Comparison of ENCODE assay signal across 7 mouse cellular contexts in genomic region chr4:56864417-56865001, GRCm38 (mm10). TPM values are rescaled to one million over a fixed set of nuclear protein-coding genes. Genes with fewer than 3 reads are reported as not detected.
DNase-seq lines count a peak whose midpoint lies in the region; ATAC-seq and TF ChIP-seq lines count a peak whose summit lies in the region.

No protein-coding gene starts in this region.

- 0% methylated on average over 49 of the region's 49 CpGs for WGBS in heart, embryonic 15.5 days
- WGBS in lung, embryonic 14.5 days = under 1% methylated on average over 49 of the region's 49 CpGs

- no peak for TF ChIP-seq EP300 in ES-Bruce4 (IDR thresholded peaks at IDR 0.05; ENCODE audit: insufficient read depth, low read depth, low read length)

- no peak for TF ChIP-seq POLR2A in ES-Bruce4 (IDR thresholded peaks at IDR 0.05; ENCODE audit: insufficient read depth, low read length)

- H3K79me3 ChIP-seq in C2C12 (ENCODE audit: low read depth) = peaks cover 35% of the 10 kb centered on the region

- TF ChIP-seq CTCF in C2C12 (IDR thresholded peaks at IDR 0.05; ENCODE audit: control insufficient read depth, insufficient read depth, insufficient read length) (no peak), ES-Bruce4 (IDR thresholded peaks at IDR 0.05; ENCODE audit: low read depth, low read length) (no peak)
- peak; percentile 28; the same call in 1 of the 2 replicates for TF ChIP-seq CTCF in layer of hippocampus, adult 2 months (conservative IDR thresholded peaks at IDR 0.05)
- TF ChIP-seq CTCF in lung, embryonic 14.5 days (IDR thresholded peaks at IDR 0.05; ENCODE audit: low read depth) = no peak

- no peak overlapping the region; the same call in 1 of the 2 replicates for H3K27ac ChIP-seq in ES-Bruce4 (ENCODE audit: insufficient read depth, low read length)
- peak overlapping the region; percentile 93 for H3K27ac ChIP-seq in heart, embryonic 15.5 days
- peak overlapping the region; percentile 92 for H3K27ac ChIP-seq in layer of hippocampus, adult 2 months
- H3K27ac ChIP-seq in lung, embryonic 14.5 days (ENCODE audit: low read depth) = peak overlapping the region; percentile 86

- H3K4me2 ChIP-seq in heart, embryonic 15.5 days = peak overlapping the region; percentile 95
- peak overlapping the region; percentile 87 for H3K4me2 ChIP-seq in lung, embryonic 14.5 days

- H3K4me3 ChIP-seq in C2C12 (ENCODE audit: insufficient read depth, poor library complexity, severe bottlenecking) = peak overlapping the region; percentile 72
- H3K4me3 ChIP-seq in ES-Bruce4 (ENCODE audit: low read depth, low read length) = peak overlapping the region; percentile 98
- peak overlapping the region; percentile 90 for H3K4me3 ChIP-seq in heart, embryonic 15.5 days
- peak overlapping the region; percentile 81 for H3K4me3 ChIP-seq in layer of hippocampus, adult 2 months
- peak overlapping the region; percentile 78 for H3K4me3 ChIP-seq in lung, embryonic 14.5 days (ENCODE audit: low read depth, low read length)

- H3K9me3 ChIP-seq in ES-Bruce4 (replicated peaks; ENCODE audit: control insufficient read depth, insufficient read depth, low read length, poor library complexity, severe bottlenecking) = no peaks in the 10 kb centered on the region
- H3K9me3 ChIP-seq in heart, embryonic 15.5 days (replicated peaks) = no peaks in the 10 kb centered on the region
- no peaks in the 10 kb centered on the region for H3K9me3 ChIP-seq in lung, embryonic 14.5 days (ENCODE audit: low read depth, low read length)

- H3K27me3 ChIP-seq in C2C12 (ENCODE audit: control insufficient read depth, insufficient read depth, insufficient read length) = no peaks in the 10 kb centered on the region
- H3K27me3 ChIP-seq in ES-Bruce4 (ENCODE audit: control insufficient read depth, insufficient read depth, low read length, poor library complexity, severe bottlenecking) = no peaks in the 10 kb centered on the region
- H3K27me3 ChIP-seq in heart, embryonic 15.5 days = no peaks in the 10 kb centered on the region
- H3K27me3 ChIP-seq in lung, embryonic 14.5 days (ENCODE audit: insufficient read depth, low read length) = no peaks in the 10 kb centered on the region

- peaks cover 5% of the 10 kb centered on the region for H3K4me1 ChIP-seq in ES-Bruce4 (ENCODE audit: control insufficient read depth, insufficient read depth, low read length)
- H3K4me1 ChIP-seq in heart, embryonic 15.5 days (replicated peaks) = peaks cover 22% of the 10 kb centered on the region
- H3K4me1 ChIP-seq in lung, embryonic 14.5 days (ENCODE audit: insufficient read depth) = no peaks in the 10 kb centered on the region

- H3K36me3 ChIP-seq in C2C12 (ENCODE audit: control insufficient read depth, insufficient read depth) (peaks cover 10% of the 10 kb centered on the region), ES-Bruce4 (ENCODE audit: control insufficient read depth, insufficient read depth, low read length, poor library complexity, severe bottlenecking) (peaks cover 3% of the 10 kb centered on the region; the same call in 1 of the 2 replicates)
- H3K36me3 ChIP-seq in heart, embryonic 15.5 days = no peaks in the 10 kb centered on the region
- 0 out of 2 replicates have a peak, but pooled peaks cover 2% of the 10 kb centered on the region for H3K36me3 ChIP-seq in lung, embryonic 14.5 days (ENCODE audit: insufficient read depth)

- peak overlapping the region; percentile 73 for H3ac ChIP-seq in C2C12 (ENCODE audit: control insufficient read depth, insufficient read length, low read depth)

- H3K79me2 ChIP-seq in C2C12 (ENCODE audit: control insufficient read depth, insufficient read depth) = peaks cover 49% of the 10 kb centered on the region

- peak overlapping the region; percentile 79 for H3K9ac ChIP-seq in ES-Bruce4 (ENCODE audit: low read depth, poor library complexity, severe bottlenecking)
- H3K9ac ChIP-seq in heart, embryonic 15.5 days = peak overlapping the region; percentile 88
- peak overlapping the region; percentile 68 for H3K9ac ChIP-seq in lung, embryonic 14.5 days

- peak; percentile 65 for DNase-seq in embryo, embryonic 11 days
- peak; percentile 32 to 38 for DNase-seq in layer of hippocampus, adult 2 months (ENCODE audit: low spot score in 2 of 2)
- peak; percentile 64 for DNase-seq in lung, embryonic 14.5 days
- peak; percentile 4 for DNase-seq in retina, postnatal 7 days (ENCODE audit: low read depth, low spot score)

- peak; percentile 55 for ATAC-seq in heart, embryonic 15.5 days (replicated peaks; ENCODE audit: insufficient number of reproducible peaks, insufficient read depth, low FRiP score, low read depth)
- ATAC-seq in lung, embryonic 14.5 days (ENCODE audit: insufficient read depth) = peak; percentile 68

TF ChIP-seq in C2C12, 6 proteins besides CTCF, POLR2A, EP300 and RAD21:
- TF ChIP-seq MYOD1 (IDR thresholded peaks at IDR 0.05; ENCODE audit: control insufficient read depth, insufficient read length, low read depth) = no peak
- TF ChIP-seq MYOG (IDR thresholded peaks at IDR 0.05; ENCODE audit: control insufficient read depth, extremely low read depth, insufficient read length) = no peak
- no peak for TF ChIP-seq MAX (IDR thresholded peaks at IDR 0.05)
- TF ChIP-seq CEBPB (IDR thresholded peaks at IDR 0.05; ENCODE audit: low read depth) = no peak
- TF ChIP-seq FOSL1 (IDR thresholded peaks at IDR 0.05; ENCODE audit: insufficient read depth, low read length, poor library complexity, severe bottlenecking) = no peak
- TF ChIP-seq USF1 (IDR thresholded peaks at IDR 0.05; ENCODE audit: low read depth) = no peak

RNA-seq across cellular contexts. Expression of gene Ctnnal1, which starts 0.5 kb away (rescaled TPM):
- 15.5 TPM for polyA plus RNA-seq in C2C12 (2012; fragmentation: generic; extraction: Trizol)
- polyA plus RNA-seq in ES-Bruce4 (2011; ENCODE audit: insufficient read depth, insufficient read length, low read depth, missing spikeins) = 95.7 and 98.7 TPM in 2 replicates
- 22.2 and 25.7 TPM in 2 replicates for polyA plus RNA-seq in heart, embryonic 15.5 days (2015; fragmentation: Nextera tagmentation; extraction: Ambion mirVana)
- 10 to 100 TPM; 14.3 to 17.4 TPM for total RNA-seq in layer of hippocampus, adult 2 months (2021)
- polyA plus RNA-seq in lung, embryonic 14.5 days (2014; fragmentation: Nextera tagmentation; extraction: Ambion mirVana) = 20.2 and 22.1 TPM in 2 replicates

Comparison
In these comparisons a context has a peak if more than half of its experiments do, and no peak if none do; other contexts are left out.
1. DNase-seq: peak in every context shown above with its lines; median percentile 65 in embryo, embryonic 11 days; 64 in lung, embryonic 14.5 days; 35 in layer of hippocampus, adult 2 months; 4 in retina, postnatal 7 days.